Mouse (Mus musculus) hindbrain, embryonic 10.5 days (tissue): ENCODE data around the gene Fbxo17. TPM values are rescaled to one million over a fixed set of nuclear protein-coding genes. Genes with fewer than 3 reads are reported as not detected.

Experiments used
- DNase-seq: peaks from one replicate; pipeline ENCODE4 v3.0.0-alpha.2; 2017; ENCODE audit warnings: low spot score
- H3K27ac ChIP-seq: fragments of 300-500 bp; sonication (generic); 2 replicates; pipeline ENCODE4 v1.5.1; 2016; ENCODE audit warnings: mild to moderate bottlenecking, moderate library complexity
- H3K27me3 ChIP-seq: fragments of 300-500 bp; sonication (generic); 2 replicates; pipeline ENCODE4 v1.6.1; 2016; ENCODE audit warnings: mild to moderate bottlenecking; ENCODE audit not compliant: poor library complexity, insufficient read depth, severe bottlenecking
- H3K36me3 ChIP-seq: fragments of 300-500 bp; sonication (generic); 2 replicates; pipeline ENCODE4 v1.6.1; 2016; ENCODE audit warnings: mild to moderate bottlenecking, moderate library complexity
- H3K4me1 ChIP-seq: fragments of 300-500 bp; sonication (generic); replicated peaks from 2 replicates; pipeline ENCODE4 v1.6.1; 2016; ENCODE audit warnings: mild to moderate bottlenecking
- H3K4me3 ChIP-seq: fragments of 300-500 bp; sonication (generic); 2 replicates; pipeline ENCODE4 v1.5.1; 2016; ENCODE audit warnings: mild to moderate bottlenecking, moderate library complexity
- H3K9me3 ChIP-seq: fragments of 300-500 bp; sonication (generic); 2 replicates; pipeline ENCODE4 v1.6.1; 2016; ENCODE audit warnings: mild to moderate bottlenecking, moderate library complexity
- WGBS: fragments of 180-500 bp; shearing (Covaris S2); methylation state at CpG from one replicate; pipeline ENCODE4 v1.1.7; 2016; 5-methylcytosine and 5-hydroxymethylcytosine counted together
- polyA plus RNA-seq: library from polyadenylated mRNA; unstranded; fragments of >200 nt; fragmentation: Nextera tagmentation; extraction: Ambion mirVana; gene quantifications from 2 replicates; pipeline ENCODE4 v1.2.1, GENCODE M21; 2016

Gene Fbxo17
- polyA plus RNA-seq, 1 experiment from 2014 or later, result 8.8 TPM

DNA sequence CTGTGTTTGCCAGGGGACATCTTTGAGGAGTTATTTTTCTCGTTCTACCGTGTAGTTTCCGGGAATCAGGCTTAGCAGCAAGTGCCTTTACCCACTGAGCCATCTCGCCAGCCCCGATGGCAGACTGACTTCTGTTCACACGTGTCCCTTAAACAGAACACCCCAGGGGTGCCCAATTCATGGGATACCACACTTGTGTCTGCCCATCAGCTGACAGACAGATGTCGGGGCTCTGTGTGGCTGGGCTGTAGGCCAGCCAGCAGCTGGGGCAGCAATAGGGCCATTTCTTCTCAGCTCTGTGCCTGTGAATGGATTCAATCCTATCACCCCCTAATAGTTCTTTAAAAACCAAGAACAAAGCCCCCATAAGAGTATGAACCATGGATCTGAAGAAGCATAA, 58.5 kb downstream of the Fbxo17 start:
- 90% methylated on average over 7 of the region's 7 CpGs for WGBS

DNA sequence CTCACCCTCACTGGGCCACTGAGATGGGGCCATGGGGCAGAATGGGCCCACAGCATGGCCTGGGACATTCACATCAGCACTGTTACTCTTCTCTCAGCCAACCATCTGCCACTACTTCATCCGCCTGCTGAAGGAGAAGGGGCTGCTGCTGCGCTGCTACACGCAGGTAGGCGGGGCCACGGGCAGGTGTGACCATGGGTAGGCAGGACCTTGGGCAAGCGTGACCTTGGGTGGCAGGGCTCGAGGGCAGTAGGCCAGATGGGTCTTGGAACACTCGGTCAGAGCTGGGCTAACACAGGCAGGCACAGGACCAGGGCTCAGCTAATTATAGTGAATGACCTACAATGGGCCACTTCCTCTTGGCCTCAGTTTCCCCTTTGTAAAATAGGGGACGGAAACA, 62.2 kb downstream of the Fbxo17 start:
- no peak for DNase-seq
- 89% methylated on average over 9 of the region's 9 CpGs for WGBS
- Histone ChIP-seq H3K27me3 (no peaks in the 10 kb centered on the region), H3K36me3 (peaks cover 42% of the 10 kb centered on the region), H3K4me1 (peaks cover 13% of the 10 kb centered on the region), H3K9me3 (no peaks in the 10 kb centered on the region), H3K4me3 (no peak overlapping the region), H3K27ac (no peak overlapping the region)

More for the DNA sequence above, 58.5 kb downstream of the Fbxo17 start:
- Histone ChIP-seq H3K9me3 (no peaks in the 10 kb centered on the region), H3K27ac (no peak overlapping the region), H3K4me1 (peaks cover 14% of the 10 kb centered on the region), H3K4me3 (no peak overlapping the region), H3K27me3 (no peaks in the 10 kb centered on the region), H3K36me3 (peaks cover 39% of the 10 kb centered on the region)
- DNase-seq, result no peak

DNA sequence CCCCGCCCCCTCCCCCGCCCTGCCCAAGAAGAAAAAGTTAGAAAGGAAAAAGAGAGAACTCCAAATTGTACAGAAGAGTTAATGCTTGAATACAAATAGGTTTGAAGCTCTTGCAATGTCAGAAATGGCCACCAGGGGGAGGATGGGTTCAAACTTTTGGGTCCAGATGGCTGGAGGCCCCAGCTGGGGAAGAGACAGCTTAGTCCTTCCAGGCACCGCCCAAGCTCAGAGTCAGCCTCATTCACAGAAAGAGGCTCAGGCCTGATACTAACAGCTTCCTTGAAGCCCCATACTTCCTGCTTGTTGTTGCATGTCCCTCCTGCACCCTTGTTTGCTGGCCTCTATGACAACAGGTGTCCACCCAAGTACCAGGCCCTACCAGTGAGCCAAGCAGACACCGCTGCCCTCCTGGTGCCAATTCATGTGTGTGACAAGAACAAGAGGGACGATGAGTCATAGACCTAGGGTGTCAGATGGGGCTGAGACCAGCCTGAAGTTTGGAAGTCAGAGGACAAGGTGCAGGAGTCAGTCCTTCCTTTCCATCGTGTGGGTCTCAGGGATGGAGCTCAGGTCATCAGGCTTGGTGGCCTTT, 63.6 kb downstream of the Fbxo17 start:
- DNase-seq, result peak; percentile 86
- no peaks in the 10 kb centered on the region for H3K9me3 ChIP-seq
- peaks cover 14% of the 10 kb centered on the region for H3K4me1 ChIP-seq
- H3K27ac ChIP-seq, result peak overlapping the region; percentile 68
- no peaks in the 10 kb centered on the region for H3K27me3 ChIP-seq
- no peak overlapping the region for H3K4me3 ChIP-seq
- 48% methylated on average over 6 of the region's 6 CpGs for WGBS
- H3K36me3 ChIP-seq, result peaks cover 49% of the 10 kb centered on the region

DNA sequence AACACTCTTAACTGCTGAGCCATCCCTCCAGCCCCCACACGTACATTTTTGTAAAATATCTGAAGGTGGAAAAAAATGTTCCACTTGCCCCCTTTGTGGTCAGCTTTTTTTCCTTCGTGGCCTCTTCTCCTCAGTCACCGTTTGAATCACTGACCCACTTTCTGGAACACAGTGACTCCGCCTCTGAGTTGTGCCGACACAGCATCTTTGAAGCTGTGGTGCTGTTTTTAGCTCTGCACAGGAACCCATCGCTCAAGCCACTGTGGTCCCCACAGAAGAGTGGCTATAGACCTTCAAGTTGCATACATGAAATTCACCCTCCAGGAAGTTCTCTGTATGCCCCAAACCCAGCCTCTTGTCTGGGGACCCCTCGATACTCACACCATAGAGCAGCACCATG, 64.3 kb downstream of the Fbxo17 start:
- no peak overlapping the region for H3K4me3 ChIP-seq
- peaks cover 14% of the 10 kb centered on the region for H3K4me1 ChIP-seq
- WGBS, result 81% methylated on average over 7 of the region's 7 CpGs
- H3K27ac ChIP-seq, result peak overlapping the region; percentile 68; the same call in 1 of the 2 replicates
- DNase-seq, result no peak
- peaks cover 50% of the 10 kb centered on the region for H3K36me3 ChIP-seq
- no peaks in the 10 kb centered on the region for H3K27me3 ChIP-seq
- no peaks in the 10 kb centered on the region for H3K9me3 ChIP-seq

DNA sequence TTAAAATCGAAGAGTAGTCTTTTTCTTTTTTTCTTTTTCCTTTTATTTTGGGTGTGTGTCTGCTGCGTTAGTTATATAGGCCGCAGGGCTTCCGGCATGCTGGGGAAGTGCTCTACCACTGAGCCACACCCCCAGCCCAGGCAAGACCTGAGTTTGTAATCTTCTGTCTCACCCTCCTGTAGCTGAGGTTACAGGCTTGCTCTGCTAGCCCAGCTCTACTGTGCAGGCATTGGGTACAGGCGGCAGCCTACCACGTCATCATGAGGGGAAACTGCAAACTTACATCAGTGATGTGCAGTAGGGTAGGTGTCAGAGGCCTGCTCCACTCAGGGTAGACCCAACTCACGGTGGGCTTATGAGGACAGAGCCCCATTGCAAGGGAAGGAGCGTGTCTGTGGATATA, 64.7 kb downstream of the Fbxo17 start:
- 89% methylated on average over 8 of the region's 8 CpGs for WGBS
- peaks cover 14% of the 10 kb centered on the region for H3K4me1 ChIP-seq

DNA sequence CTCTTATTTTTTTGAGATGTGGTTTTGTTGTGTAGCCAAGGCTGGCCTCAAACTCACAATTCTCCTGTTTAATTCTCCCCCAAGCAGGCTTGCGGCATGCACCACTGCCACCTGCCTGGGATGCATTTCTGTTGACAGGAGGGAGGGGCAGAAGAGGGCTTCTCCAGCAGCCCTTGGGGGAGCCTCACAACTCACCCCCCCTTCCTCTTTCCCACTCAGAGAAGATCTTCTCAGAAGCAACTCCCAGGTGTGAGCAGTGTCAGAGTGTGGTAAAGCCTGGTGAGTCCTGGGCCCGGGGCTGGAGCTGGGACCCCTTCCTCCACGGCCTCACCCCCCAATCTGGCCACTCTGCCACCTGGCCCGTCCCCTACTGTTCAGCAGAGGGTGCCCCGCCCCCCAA, 68.6 kb downstream of the Fbxo17 start:
- Histone ChIP-seq H3K36me3 (peaks cover 53% of the 10 kb centered on the region), H3K27me3 (no peaks in the 10 kb centered on the region), H3K4me3 (no peak overlapping the region), H3K4me1 (peaks cover 28% of the 10 kb centered on the region), H3K9me3 (no peaks in the 10 kb centered on the region), H3K27ac (no peak overlapping the region)
- no peak for DNase-seq
- 78% methylated on average over 5 of the region's 5 CpGs for WGBS

More for the DNA sequence above, 64.7 kb downstream of the Fbxo17 start:
- no peak for DNase-seq
- Histone ChIP-seq H3K9me3 (no peaks in the 10 kb centered on the region), H3K27ac (no peak overlapping the region), H3K27me3 (no peaks in the 10 kb centered on the region), H3K4me3 (no peak overlapping the region), H3K36me3 (peaks cover 50% of the 10 kb centered on the region)

Other genes starting within 250 kb of the Fbxo17 start
- gene Ifnl2, start 206.3 kb upstream of the Fbxo17 start, polyA plus RNA-seq, result not detected in 2 replicates
- not detected in 2 replicates for gene Ifnl3, start 194.0 kb upstream of the Fbxo17 start, polyA plus RNA-seq
- gene Sycn, start 175.9 kb upstream of the Fbxo17 start, polyA plus RNA-seq, result not detected in 2 replicates
- gene Nccrp1, start 169.6 kb upstream of the Fbxo17 start, polyA plus RNA-seq, result 0.10 TPM in 1 of 2 replicates, not detected in the other
- 34.0 and 44.0 TPM in 2 replicates for gene Samd4b, start 118.7 kb upstream of the Fbxo17 start, polyA plus RNA-seq
- 51.8 and 66.0 TPM in 2 replicates for gene Pak4, start 118.6 kb upstream of the Fbxo17 start, polyA plus RNA-seq
- gene Acp7, start 85.5 kb upstream of the Fbxo17 start, polyA plus RNA-seq, result not detected in 2 replicates
- gene Fbxo27, start 24.0 kb upstream of the Fbxo17 start, polyA plus RNA-seq, result 5.6 TPM in 2 replicates
- gene Mrps12, start 25.0 kb downstream of the Fbxo17 start, polyA plus RNA-seq, result 151 and 160 TPM in 2 replicates
- 38.6 and 43.9 TPM in 2 replicates for gene Sars2, start 25.2 kb downstream of the Fbxo17 start, polyA plus RNA-seq
- 0.22 and 0.48 TPM in 2 replicates for gene Ccer2, start 39.4 kb downstream of the Fbxo17 start, polyA plus RNA-seq
- gene Sirt2, start 49.9 kb downstream of the Fbxo17 start, polyA plus RNA-seq, result 66.5 and 84.5 TPM in 2 replicates
- 56.0 and 61.1 TPM in 2 replicates for gene Nfkbib, start 50.7 kb downstream of the Fbxo17 start, polyA plus RNA-seq
- 4.0 TPM in 2 replicates for gene Rinl, start 72.2 kb downstream of the Fbxo17 start, polyA plus RNA-seq
- 312 TPM in 2 replicates for gene Hnrnpl, start 91.7 kb downstream of the Fbxo17 start, polyA plus RNA-seq
- gene Ech1, start 108.4 kb downstream of the Fbxo17 start, polyA plus RNA-seq, result 87.9 and 93.3 TPM in 2 replicates
- 3.9 and 4.0 TPM in 2 replicates for gene Lgals4, start 117.0 kb downstream of the Fbxo17 start, polyA plus RNA-seq
- 0.97 and 4.0 TPM in 2 replicates for gene Lgals7, start 147.0 kb downstream of the Fbxo17 start, polyA plus RNA-seq
- gene Capn12, start 164.6 kb downstream of the Fbxo17 start, polyA plus RNA-seq, result 0.40 TPM in 1 of 2 replicates, not detected in the other
- 216 and 245 TPM in 2 replicates for gene Actn4, start 245.5 kb downstream of the Fbxo17 start, polyA plus RNA-seq